Mouse (Mus musculus) small intestine, adult 2 months (tissue): ENCODE data around the gene 1700030J22Rik. TPM values are rescaled to one million over a fixed set of nuclear protein-coding genes. Genes with fewer than 3 reads are reported as not detected.

Experiments used
- H3K27ac ChIP-seq: fragments of 200-500 bp; 2 replicates; pipeline ENCODE4 v1.5.1; 2012; ENCODE audit warnings: low read depth, low read length, control low read depth, inconsistent platforms; ENCODE audit not compliant: insufficient read depth
- H3K27me3 ChIP-seq: fragments of 200-500 bp; 2 replicates; pipeline ENCODE4 v1.6.1; 2012; ENCODE audit warnings: mild to moderate bottlenecking, moderate library complexity, low read length, inconsistent platforms; ENCODE audit not compliant: control insufficient read depth, insufficient read depth
- H3K36me3 ChIP-seq: fragments of 200-500 bp; 2 replicates; pipeline ENCODE4 v1.6.1; 2012; ENCODE audit warnings: mild to moderate bottlenecking, low read length, control low read depth, inconsistent platforms; ENCODE audit not compliant: control insufficient read depth, insufficient read depth
- H3K4me1 ChIP-seq: fragments of 200-500 bp; 2 replicates; pipeline ENCODE4 v1.6.1; 2012; ENCODE audit warnings: low read length, inconsistent platforms, mixed read lengths; ENCODE audit not compliant: control insufficient read depth, insufficient read depth, insufficient read length
- H3K4me3 ChIP-seq: fragments of 200-500 bp; 2 replicates; pipeline ENCODE4 v1.5.1; 2012; ENCODE audit warnings: low read depth, mild to moderate bottlenecking, control low read depth, inconsistent platforms, low read length, moderate library complexity
- CTCF ChIP-seq: fragments of 200-500 bp; IDR thresholded peaks from 2 replicates; pipeline ENCODE4 v1.5.1; 2012; ENCODE audit warnings: low read depth, mild to moderate bottlenecking, control low read depth, inconsistent platforms, low read length, moderate library complexity, mixed read lengths; ENCODE audit not compliant: insufficient replicate concordance, insufficient read length; ENCODE audit errors: extremely low read depth
- POLR2A ChIP-seq: fragments of 200-500 bp; IDR thresholded peaks from 2 replicates; pipeline ENCODE4 v1.6.1; 2012; ENCODE audit warnings: low read depth, mild to moderate bottlenecking, control low read depth, inconsistent platforms, low read length, moderate library complexity
- WGBS: fragments of 180-500 bp; shearing (Covaris S2); methylation state at CpG from one replicate; pipeline ENCODE4 v1.1.7; 2018; 5-methylcytosine and 5-hydroxymethylcytosine counted together
- polyA plus RNA-seq: library from polyadenylated mRNA; depleted of rRNA; stranded (reverse); fragments of >200 nt; gene quantifications from 2 replicates; pipeline ENCODE4 v1.2.3, GENCODE M21; 2012; rRNA removed

The 1700030J22Rik gene
- polyA plus RNA-seq, 1 experiment = 0.16 TPM

DNA sequence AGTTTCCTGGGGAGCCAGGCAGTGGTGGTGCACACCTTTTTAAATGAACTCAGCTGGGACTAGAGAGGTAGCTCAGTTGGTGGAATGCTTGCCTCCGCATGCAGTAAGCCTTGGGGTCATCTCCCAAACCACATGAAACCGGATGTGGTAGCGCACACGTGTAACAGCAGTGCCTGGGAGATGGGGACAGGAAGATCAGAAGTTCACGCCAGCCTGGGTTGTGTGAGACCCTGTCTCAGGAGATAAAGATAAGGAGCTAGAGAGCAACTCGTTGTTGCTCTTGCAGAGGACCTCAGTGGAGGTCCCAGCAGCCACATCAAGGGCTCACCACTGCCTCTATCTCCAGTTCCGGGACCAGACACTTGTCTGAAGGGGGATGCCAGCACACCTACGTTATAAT lies 55.2 kb downstream of the 1700030J22Rik start:
- WGBS = 88% methylated on average over 8 of the region's 8 CpGs
- no peaks in the 10 kb centered on the region for H3K27me3 ChIP-seq

DNA sequence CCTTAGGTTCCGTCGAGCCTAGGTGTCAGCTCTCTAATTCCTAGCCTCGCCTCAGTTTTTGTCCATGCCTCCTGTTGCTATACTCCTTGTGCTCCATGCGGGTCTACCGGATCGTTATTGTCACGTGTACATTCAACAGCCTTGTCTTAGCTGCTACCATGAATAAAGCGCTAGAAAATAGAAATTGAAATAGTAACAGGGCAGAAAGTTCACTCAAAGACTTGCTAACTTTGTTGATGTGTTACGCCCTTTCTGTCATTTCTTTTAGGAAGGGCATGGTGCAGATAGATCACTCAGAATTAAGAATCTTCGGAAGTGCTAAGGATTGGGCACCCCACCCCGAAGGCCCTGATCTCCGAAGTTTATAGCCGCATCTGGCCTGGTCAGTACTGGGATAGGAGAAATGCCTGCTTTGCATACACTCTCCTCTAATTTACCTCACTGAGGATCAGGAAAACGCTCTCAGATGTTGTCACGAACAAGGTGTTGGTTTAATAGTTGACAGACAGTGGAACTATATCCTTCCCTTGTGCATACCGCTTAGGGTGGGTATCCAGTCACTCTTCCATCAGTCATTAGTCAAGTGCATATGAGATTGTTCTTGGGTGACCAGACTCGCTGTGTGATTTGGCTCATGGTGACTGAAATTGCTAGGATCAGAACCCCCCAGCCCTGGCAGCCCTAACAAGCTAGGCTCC lies 56.5 kb downstream of the 1700030J22Rik start:
- Histone ChIP-seq H3K27me3 (no peaks in the 10 kb centered on the region), H3K4me3 (peak overlapping the region; percentile 89), H3K27ac (peak overlapping the region; percentile 48), H3K36me3 (no peaks in the 10 kb centered on the region), H3K4me1 (peaks cover 4% of the 10 kb centered on the region; the same call in 1 of the 2 replicates)
- 20% methylated on average over 17 of the region's 17 CpGs for WGBS
- TF ChIP-seq CTCF (no peak), POLR2A (no peak)

More for the DNA sequence above, 55.2 kb downstream of the 1700030J22Rik start:
- Histone ChIP-seq H3K4me3 (no peak overlapping the region), H3K27ac (no peak overlapping the region), H3K4me1 (peaks cover 4% of the 10 kb centered on the region; the same call in 1 of the 2 replicates), H3K36me3 (no peaks in the 10 kb centered on the region)
- TF ChIP-seq CTCF (no peak), POLR2A (no peak)

DNA sequence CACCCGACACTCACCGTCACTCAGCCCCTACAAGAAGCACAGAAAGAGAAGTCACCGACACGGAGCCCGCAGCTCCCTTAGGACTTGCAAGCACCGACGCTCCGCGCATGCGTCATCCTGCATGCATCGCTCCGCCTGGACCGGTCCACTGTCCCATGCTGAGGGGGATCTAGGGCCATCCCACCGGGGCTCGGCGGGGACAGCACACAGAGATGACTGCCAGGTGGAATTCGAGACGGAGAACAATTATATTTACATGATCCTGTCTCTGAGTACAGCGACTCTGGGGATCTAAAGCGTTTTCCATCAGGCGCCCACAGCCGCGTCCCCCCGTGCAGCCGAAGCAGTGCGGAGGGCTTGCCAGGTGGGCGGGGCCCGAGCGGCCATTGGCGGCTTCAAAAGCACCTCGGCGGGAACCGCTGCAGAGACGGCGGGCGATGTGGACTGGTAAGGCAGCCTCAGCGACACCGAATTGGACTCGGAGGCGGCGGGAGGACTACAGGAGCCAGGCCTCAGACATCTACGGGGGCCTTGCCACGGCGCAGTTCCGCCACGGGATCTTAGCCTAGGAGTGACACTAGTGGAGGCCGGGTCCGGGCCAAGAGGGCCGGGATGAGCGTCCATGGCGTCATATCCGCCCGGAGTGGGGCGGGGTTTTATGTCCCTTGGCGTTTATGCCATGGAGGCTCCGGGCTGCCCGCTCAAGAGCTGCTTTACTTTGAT lies 57.3 kb downstream of the 1700030J22Rik start, which contains the start of the genes Cmc2 and Cenpn:
Gene Cmc2, minus strand, starts transcription at position 119 of the 723 bp plus-strand sequence.
Gene Cenpn, plus strand, starts transcription at position 394 of the 723 bp plus-strand sequence.
- Histone ChIP-seq H3K4me1 (peaks cover 4% of the 10 kb centered on the region; the same call in 1 of the 2 replicates), H3K27me3 (no peaks in the 10 kb centered on the region), H3K4me3 (peak within 1 kb of the TSS; percentile 89), H3K36me3 (no peaks in the 10 kb centered on the region), H3K27ac (peak within 1 kb of the TSS; percentile 69)
- under 1% methylated on average over 57 of the region's 57 CpGs for WGBS
- TF ChIP-seq POLR2A (peak; percentile 68; the same call in 1 of the 2 replicates), CTCF (no peak)

DNA sequence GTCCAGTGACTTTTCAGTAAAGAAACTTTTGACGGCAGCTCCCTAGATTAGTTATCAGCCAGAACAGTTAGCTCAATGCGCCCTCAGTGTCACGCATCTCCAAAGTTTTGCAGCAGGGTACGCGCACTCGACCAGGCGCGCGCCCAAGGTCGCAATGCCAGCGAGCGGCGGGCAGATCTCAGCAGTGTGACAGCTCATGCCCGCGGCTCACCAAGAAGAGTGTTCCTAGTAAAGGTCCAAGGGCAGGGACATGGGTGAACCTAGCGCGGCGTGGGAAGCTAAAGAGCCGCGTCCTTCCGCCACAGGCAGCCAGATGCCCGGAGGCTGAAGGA lies 57.8 kb downstream of the 1700030J22Rik start:
- Histone ChIP-seq H3K27me3 (no peaks in the 10 kb centered on the region), H3K27ac (peak overlapping the region; percentile 69), H3K4me3 (peak overlapping the region; percentile 89), H3K4me1 (peaks cover 4% of the 10 kb centered on the region; the same call in 1 of the 2 replicates), H3K36me3 (no peaks in the 10 kb centered on the region)
- 1% methylated on average over 22 of the region's 22 CpGs for WGBS
- no peak for TF ChIP-seq POLR2A
- no peak for TF ChIP-seq CTCF

Other genes starting within 250 kb of the 1700030J22Rik start
- 0.42 and 0.89 TPM in 2 replicates for gene Cdyl2, start 246.0 kb downstream of the 1700030J22Rik start, polyA plus RNA-seq
- 1.5 and 2.6 TPM in 2 replicates for gene Cmc2, start 57.5 kb downstream of the 1700030J22Rik start, polyA plus RNA-seq
- gene Cenpn, start 57.2 kb downstream of the 1700030J22Rik start, polyA plus RNA-seq = 0.91 and 1.8 TPM in 2 replicates
- gene Atmin, start 35.6 kb downstream of the 1700030J22Rik start, polyA plus RNA-seq = 6.7 and 10.4 TPM in 2 replicates
- 11.2 and 14.6 TPM in 2 replicates for gene Gcsh, start 14.6 kb upstream of the 1700030J22Rik start, polyA plus RNA-seq
- gene Pkd1l2, start 103.5 kb upstream of the 1700030J22Rik start, polyA plus RNA-seq = 0.09 and 0.60 TPM in 2 replicates
- gene Bco1, start 116.9 kb upstream of the 1700030J22Rik start, polyA plus RNA-seq = 0.42 and 1.4 TPM in 2 replicates
- gene Gan, start 179.2 kb upstream of the 1700030J22Rik start, polyA plus RNA-seq = 2.4 and 4.6 TPM in 2 replicates